Mouse (Mus musculus) telencephalon, adult 2 months (tissue): ENCODE data around the gene Ly6g6d.

ENCODE experiments used
- DNase-seq: peaks from one replicate; pipeline ENCODE4 v3.0.0-alpha.2; 2011; ENCODE audit warnings: low read depth, low spot score

Gene Ly6g6d

DNA sequence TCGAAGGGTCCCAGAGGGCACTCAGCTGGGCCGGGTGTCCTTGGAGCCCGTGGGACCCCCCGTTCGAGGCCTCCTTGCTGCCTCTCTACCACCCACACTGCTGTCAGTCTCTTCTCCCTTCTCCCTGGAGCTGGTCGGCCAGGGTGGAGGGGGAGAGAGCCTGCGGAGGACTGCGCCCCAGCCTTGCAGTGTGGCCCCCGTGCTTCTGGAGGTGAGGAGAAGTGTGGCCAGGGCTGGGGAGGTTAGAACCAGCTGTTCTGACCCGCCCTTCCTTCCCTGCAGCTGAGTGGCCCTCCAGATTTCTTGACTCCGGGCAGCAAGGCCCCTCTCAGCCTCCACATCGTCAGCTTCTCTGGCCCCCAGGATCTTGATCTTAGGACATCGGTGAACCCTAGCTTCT, 53.6 kb downstream of the Ly6g6d start:
- no peak for DNase-seq

DNA sequence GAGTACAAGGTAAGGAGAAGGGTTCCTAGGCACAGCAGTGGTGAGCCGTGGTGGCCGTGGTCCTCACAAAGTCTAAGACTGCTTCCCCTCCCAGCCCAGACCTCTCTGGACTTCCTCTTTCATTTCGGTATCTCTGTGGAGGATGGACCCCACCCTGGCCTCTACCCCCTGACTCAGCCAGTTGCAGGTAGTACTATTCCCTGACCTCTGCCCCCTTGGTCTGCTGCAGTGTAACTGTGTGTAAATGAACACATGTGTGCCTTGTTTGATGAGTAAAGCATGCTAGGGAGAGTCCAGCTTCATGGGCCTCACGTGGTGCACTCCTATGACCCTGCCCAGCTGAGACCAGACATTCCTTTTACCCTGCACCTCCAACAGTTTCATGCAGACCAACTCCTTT, 54.1 kb downstream of the Ly6g6d start:
- DNase-seq: no peak

- no peak for DNase-seq
These were observed 54.6 kb downstream of the Ly6g6d start for GRCm38 (mm10) chr17:35023221-35023620.

- no peak for DNase-seq
These were observed 55.3 kb downstream of the Ly6g6d start for GRCm38 (mm10) chr17:35022541-35023060.

DNA sequence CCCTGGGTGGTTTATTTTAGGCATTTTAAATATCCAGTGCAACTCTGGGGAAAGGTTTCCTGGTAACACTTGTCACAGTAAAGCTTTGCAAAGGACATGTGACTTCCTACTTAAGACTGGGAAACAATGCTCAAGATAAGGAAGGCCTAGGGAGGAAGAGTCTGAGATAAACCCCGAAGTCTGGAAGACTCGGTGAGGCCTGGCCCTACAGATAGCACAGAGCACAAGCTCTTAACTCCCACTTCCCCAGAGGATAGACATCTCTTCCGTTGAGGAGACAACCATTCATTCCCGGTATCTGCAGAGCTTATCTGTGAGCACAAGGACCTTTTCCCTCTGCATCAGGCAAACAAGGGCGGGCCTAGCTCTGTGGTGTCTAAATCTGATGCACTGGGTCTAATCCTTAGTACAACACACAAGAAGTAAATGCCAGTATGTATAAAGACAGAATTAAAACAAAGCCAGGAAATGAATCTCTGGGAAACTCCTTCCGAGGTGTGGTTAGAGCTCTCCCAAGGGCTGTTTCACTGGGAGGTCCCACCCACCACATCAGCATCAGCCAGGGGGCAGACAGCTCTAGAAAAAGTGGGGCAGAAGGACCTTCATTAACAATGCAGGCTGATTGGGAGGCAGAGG, 55.9 kb downstream of the Ly6g6d start:
- no peak for DNase-seq
